Mouse (Mus musculus): ENCODE measurements around the gene Tsfm. TPM values are rescaled to one million over a fixed set of nuclear protein-coding genes. Genes with fewer than 3 reads are reported as not detected.
"Not testable (repeated sequence)": the region's sequence is repeated elsewhere in the genome, so short reads cannot be mapped to it uniquely, and the experiment has no call there.

Tsfm gene
- polyA plus RNA-seq, 1 experiment from 2014 or later, result 79.9 TPM

GRCm38 (mm10) chr10:127062503-127062902, 31.9 kb upstream of the Tsfm start:
- 64% methylated on average over 5 of the region's 5 CpGs for WGBS
- H3K9me3 ChIP-seq, result no peaks in the 10 kb centered on the region
- 0 out of 2 replicates have a peak, but pooled peaks cover 6% of the 10 kb centered on the region for H3K27me3 ChIP-seq (replicated peaks)
- peaks cover 29% of the 10 kb centered on the region for H3K36me3 ChIP-seq
- no peak overlapping the region for H3K27ac ChIP-seq
- no peak overlapping the region for H3K4me2 ChIP-seq
- H3K4me3 ChIP-seq (replicated peaks), result no peak overlapping the region
- H3K4me1 ChIP-seq, result peaks cover 25% of the 10 kb centered on the region; the same call in 1 of the 2 replicates
- no peak for ATAC-seq (ENCODE audit: insufficient read depth, low FRiP score, low read depth)
- no peak overlapping the region for H3K9ac ChIP-seq

- H3K4me3 ChIP-seq (replicated peaks); H3K9me3 ChIP-seq; H3K4me2 ChIP-seq; H3K27me3 ChIP-seq (replicated peaks); ATAC-seq (ENCODE audit: insufficient read depth, low FRiP score, low read depth); H3K27ac ChIP-seq; H3K9ac ChIP-seq: not testable (repeated sequence)
- Histone ChIP-seq H3K4me1 (peaks cover 25% of the 10 kb centered on the region; the same call in 1 of the 2 replicates), H3K36me3 (peaks cover 29% of the 10 kb centered on the region)
- 86% methylated on average over 4 of the region's 4 CpGs for WGBS
Measured at GRCm38 (mm10) chr10:127062101-127062500, 31.5 kb upstream of the Tsfm start.

GRCm38 (mm10) chr10:127061513-127061912, 30.9 kb upstream of the Tsfm start:
- Histone ChIP-seq H3K27ac (no peak overlapping the region), H3K36me3 (peaks cover 27% of the 10 kb centered on the region), H3K9me3 (no peaks in the 10 kb centered on the region), H3K4me2 (no peak overlapping the region), H3K4me1 (peaks cover 25% of the 10 kb centered on the region; the same call in 1 of the 2 replicates), H3K9ac (no peak overlapping the region), H3K27me3 (replicated peaks) (0 out of 2 replicates have a peak, but pooled peaks cover 6% of the 10 kb centered on the region), H3K4me3 (replicated peaks) (no peak overlapping the region)
- no peak for ATAC-seq (ENCODE audit: insufficient read depth, low FRiP score, low read depth)
- 70% methylated on average over 2 of the region's 2 CpGs for WGBS

- Histone ChIP-seq H3K27ac (no peak overlapping the region), H3K36me3 (peaks cover 27% of the 10 kb centered on the region), H3K4me2 (no peak overlapping the region), H3K27me3 (replicated peaks) (0 out of 2 replicates have a peak, but pooled peaks cover 6% of the 10 kb centered on the region), H3K9ac (no peak overlapping the region), H3K4me3 (replicated peaks) (no peak overlapping the region), H3K9me3 (no peaks in the 10 kb centered on the region), H3K4me1 (peaks cover 25% of the 10 kb centered on the region; the same call in 1 of the 2 replicates)
- ATAC-seq (ENCODE audit: insufficient read depth, low FRiP score, low read depth), result no peak
- WGBS, result 52% methylated on average over 5 of the region's 5 CpGs
Measured at GRCm38 (mm10) chr10:127061085-127061484, 30.4 kb upstream of the Tsfm start.

GRCm38 (mm10) chr10:127059968-127060916, 29.6 kb upstream of the Tsfm start, which contains the start of gene March9:
TSS of gene March9 (minus strand) at chr10:127060184.
- peak; percentile 40 for ATAC-seq (ENCODE audit: insufficient read depth, low FRiP score, low read depth)
- under 1% methylated on average over 63 of the region's 72 CpGs for WGBS
- Histone ChIP-seq H3K36me3 (peaks cover 24% of the 10 kb centered on the region), H3K9ac (peak within 1 kb of the TSS; percentile 53), H3K4me3 (replicated peaks) (peak within 1 kb of the TSS; percentile 75), H3K27ac (peak within 1 kb of the TSS; percentile 59), H3K9me3 (no peaks in the 10 kb centered on the region), H3K27me3 (replicated peaks) (0 out of 2 replicates have a peak, but pooled peaks cover 6% of the 10 kb centered on the region), H3K4me2 (peak within 1 kb of the TSS; percentile 96), H3K4me1 (peaks cover 22% of the 10 kb centered on the region; the same call in 1 of the 2 replicates)

- 1% methylated on average over 49 of the region's 92 CpGs for WGBS
Measured at GRCm38 (mm10) chr10:127059174-127059967, 28.7 kb upstream of the Tsfm start.

GRCm38 (mm10) chr10:127058708-127059107, 28.1 kb upstream of the Tsfm start:
- Histone ChIP-seq H3K9ac (no peak overlapping the region), H3K27ac (no peak overlapping the region), H3K9me3 (no peaks in the 10 kb centered on the region), H3K4me1 (peaks cover 14% of the 10 kb centered on the region; the same call in 1 of the 2 replicates), H3K4me3 (replicated peaks) (peak overlapping the region; percentile 75), H3K4me2 (peak overlapping the region; percentile 96), H3K27me3 (replicated peaks) (0 out of 2 replicates have a peak, but pooled peaks cover 6% of the 10 kb centered on the region), H3K36me3 (peaks cover 19% of the 10 kb centered on the region)
- no peak for ATAC-seq (ENCODE audit: insufficient read depth, low FRiP score, low read depth)
- WGBS, result 8% methylated on average over 8 of the region's 8 CpGs

More at GRCm38 (mm10) chr10:127059174-127059967, 28.7 kb upstream of the Tsfm start:
- H3K4me3 ChIP-seq (replicated peaks), result peak overlapping the region; percentile 75
- H3K4me2 ChIP-seq, result peak overlapping the region; percentile 96
- H3K4me1 ChIP-seq, result peaks cover 14% of the 10 kb centered on the region; the same call in 1 of the 2 replicates
- H3K27me3 ChIP-seq (replicated peaks), result 0 out of 2 replicates have a peak, but pooled peaks cover 6% of the 10 kb centered on the region
- H3K9ac ChIP-seq, result peak overlapping the region; percentile 53
- H3K27ac ChIP-seq, result peak overlapping the region; percentile 59; the same call in 1 of the 2 replicates
- no peak for ATAC-seq (ENCODE audit: insufficient read depth, low FRiP score, low read depth)
- H3K9me3 ChIP-seq, result no peaks in the 10 kb centered on the region
- H3K36me3 ChIP-seq, result peaks cover 19% of the 10 kb centered on the region

GRCm38 (mm10) chr10:127058161-127058560, 27.5 kb upstream of the Tsfm start:
- Histone ChIP-seq H3K4me3 (replicated peaks) (peak overlapping the region; percentile 75), H3K4me2 (peak overlapping the region; percentile 96), H3K36me3 (peaks cover 19% of the 10 kb centered on the region), H3K9ac (no peak overlapping the region), H3K27ac (no peak overlapping the region), H3K4me1 (peaks cover 14% of the 10 kb centered on the region; the same call in 1 of the 2 replicates), H3K9me3 (no peaks in the 10 kb centered on the region), H3K27me3 (replicated peaks) (0 out of 2 replicates have a peak, but pooled peaks cover 6% of the 10 kb centered on the region)
- no peak for ATAC-seq (ENCODE audit: insufficient read depth, low FRiP score, low read depth)
- 1% methylated on average over 9 of the region's 9 CpGs for WGBS

GRCm38 (mm10) chr10:127056490-127056889, 25.9 kb upstream of the Tsfm start:
- Histone ChIP-seq H3K27me3 (replicated peaks) (peaks cover 12% of the 10 kb centered on the region; the same call in 1 of the 2 replicates), H3K9me3 (no peaks in the 10 kb centered on the region), H3K4me3 (replicated peaks) (no peak overlapping the region), H3K4me2 (no peak overlapping the region), H3K4me1 (peaks cover 14% of the 10 kb centered on the region; the same call in 1 of the 2 replicates), H3K9ac (no peak overlapping the region), H3K27ac (no peak overlapping the region), H3K36me3 (peaks cover 19% of the 10 kb centered on the region)
- ATAC-seq (ENCODE audit: insufficient read depth, low FRiP score, low read depth), result no peak
- 83% methylated on average over 20 of the region's 20 CpGs for WGBS

- 83% methylated on average over 8 of the region's 8 CpGs for WGBS
- H3K9ac ChIP-seq, result no peak overlapping the region
- peaks cover 19% of the 10 kb centered on the region for H3K36me3 ChIP-seq
- H3K27me3 ChIP-seq (replicated peaks), result peaks cover 18% of the 10 kb centered on the region
- H3K27ac ChIP-seq, result no peak overlapping the region
- ATAC-seq (ENCODE audit: insufficient read depth, low FRiP score, low read depth), result no peak
- peaks cover 14% of the 10 kb centered on the region; the same call in 1 of the 2 replicates for H3K4me1 ChIP-seq
- no peak overlapping the region for H3K4me3 ChIP-seq (replicated peaks)
- H3K9me3 ChIP-seq, result no peaks in the 10 kb centered on the region
- H3K4me2 ChIP-seq, result no peak overlapping the region
Measured at GRCm38 (mm10) chr10:127055406-127055805, 24.8 kb upstream of the Tsfm start.

GRCm38 (mm10) chr10:127054646-127055045, 24.0 kb upstream of the Tsfm start:
- ATAC-seq (ENCODE audit: insufficient read depth, low FRiP score, low read depth), result no peak
- peaks cover 26% of the 10 kb centered on the region for H3K27me3 ChIP-seq (replicated peaks)
- no peak overlapping the region for H3K9ac ChIP-seq
- peaks cover 19% of the 10 kb centered on the region for H3K36me3 ChIP-seq
- no peaks in the 10 kb centered on the region for H3K9me3 ChIP-seq
- H3K4me2 ChIP-seq, result no peak overlapping the region
- 62% methylated on average over 4 of the region's 4 CpGs for WGBS
- H3K4me1 ChIP-seq, result peaks cover 18% of the 10 kb centered on the region; the same call in 1 of the 2 replicates
- no peak overlapping the region for H3K27ac ChIP-seq
- H3K4me3 ChIP-seq (replicated peaks), result no peak overlapping the region
